Mouse (Mus musculus): ENCODE results near the gene Fnip2. TPM values are rescaled to one million over a fixed set of nuclear protein-coding genes. Genes with fewer than 3 reads are reported as not detected.

The Fnip2 gene
- polyA plus RNA-seq, 1 experiment from 2014 or later, result 7.4 TPM

DNA sequence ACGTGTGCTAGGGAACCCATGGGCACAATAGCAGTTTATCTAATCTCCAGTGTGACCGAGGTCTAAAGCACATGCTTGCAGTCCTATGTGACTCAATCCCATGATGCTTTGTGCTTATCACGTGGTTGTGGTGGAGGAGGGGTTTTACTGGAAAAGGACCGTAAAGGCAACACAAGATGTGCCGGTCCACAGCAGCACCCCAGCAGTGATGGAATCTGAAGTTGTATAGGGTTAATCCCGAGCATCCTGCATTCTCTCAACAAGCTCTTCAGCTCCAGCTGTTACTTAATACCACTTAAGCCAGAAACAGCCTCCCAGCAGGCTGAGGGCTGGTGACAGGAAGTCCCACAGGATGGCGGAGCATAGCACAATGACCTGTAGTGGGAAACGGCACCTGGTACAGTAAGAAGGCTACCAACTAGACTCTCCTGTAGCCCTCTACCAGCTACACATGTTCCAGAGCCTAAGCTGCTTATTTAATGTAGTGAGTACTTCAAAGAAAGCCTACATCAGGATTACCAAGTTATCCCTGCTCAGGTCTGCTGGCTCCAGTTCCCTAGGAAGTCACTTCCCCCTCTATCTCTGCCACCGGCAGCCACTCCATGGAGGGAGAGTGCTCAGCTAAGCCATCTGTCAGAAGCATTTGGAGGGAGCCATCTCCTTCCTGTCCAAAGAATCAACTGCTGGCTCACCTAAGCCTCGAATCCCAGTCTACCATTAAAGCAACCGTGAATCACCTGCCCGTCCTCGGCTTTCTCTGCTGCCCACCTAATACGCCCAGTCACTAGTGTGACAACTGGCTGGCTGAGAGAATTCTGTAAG is 51.3 kb downstream of the Fnip2 start:
- peaks cover 13% of the 10 kb centered on the region for H3K4me1 ChIP-seq (ENCODE audit: control insufficient read depth, insufficient read depth, low read length)
- no peak overlapping the region for H3K4me3 ChIP-seq (ENCODE audit: low read depth, low read length)
- WGBS, result 61% methylated on average over 14 of the region's 14 CpGs
- H3K4me2 ChIP-seq (replicated peaks; ENCODE audit: low read depth, low read length), result no peak overlapping the region
- H3K9ac ChIP-seq (replicated peaks; ENCODE audit: low read depth, low read length), result no peak overlapping the region
- H3K36me3 ChIP-seq (ENCODE audit: control insufficient read depth, insufficient read depth, low read length), result no peaks in the 10 kb centered on the region; the same call in 1 of the 2 replicates
- no peaks in the 10 kb centered on the region for H3K27me3 ChIP-seq (ENCODE audit: control insufficient read depth, insufficient read depth, low read length)
- H3K9me3 ChIP-seq (ENCODE audit: control insufficient read depth, low read depth, low read length), result no peaks in the 10 kb centered on the region
- H3K27ac ChIP-seq (ENCODE audit: low read length), result no peak overlapping the region
- ATAC-seq (ENCODE audit: insufficient number of reproducible peaks, insufficient read depth, low FRiP score, low read depth), result peak; percentile 38; the same call in 1 of the 2 replicates

GRCm38 (mm10) chr3:79514304-79514703 is 53.3 kb downstream of the Fnip2 start:
- Histone ChIP-seq H3K27ac (ENCODE audit: low read length) (no peak overlapping the region), H3K9me3 (ENCODE audit: control insufficient read depth, low read depth, low read length) (no peaks in the 10 kb centered on the region), H3K36me3 (ENCODE audit: control insufficient read depth, insufficient read depth, low read length) (no peaks in the 10 kb centered on the region; the same call in 1 of the 2 replicates), H3K4me3 (ENCODE audit: low read depth, low read length) (no peak overlapping the region), H3K4me2 (replicated peaks; ENCODE audit: low read depth, low read length) (no peak overlapping the region), H3K9ac (replicated peaks; ENCODE audit: low read depth, low read length) (no peak overlapping the region), H3K4me1 (ENCODE audit: control insufficient read depth, insufficient read depth, low read length) (peaks cover 6% of the 10 kb centered on the region), H3K27me3 (ENCODE audit: control insufficient read depth, insufficient read depth, low read length) (no peaks in the 10 kb centered on the region)
- no peak for ATAC-seq (ENCODE audit: insufficient number of reproducible peaks, insufficient read depth, low FRiP score, low read depth)
- 94% methylated on average over 2 of the region's 2 CpGs for WGBS

GRCm38 (mm10) chr3:79501166-79501728 is 66.3 kb downstream of the Fnip2 start:
- Histone ChIP-seq H3K4me3 (ENCODE audit: low read depth, low read length) (no peak overlapping the region), H3K27ac (ENCODE audit: low read length) (no peak overlapping the region), H3K4me1 (ENCODE audit: control insufficient read depth, insufficient read depth, low read length) (no peaks in the 10 kb centered on the region), H3K9me3 (ENCODE audit: control insufficient read depth, low read depth, low read length) (no peaks in the 10 kb centered on the region), H3K9ac (replicated peaks; ENCODE audit: low read depth, low read length) (no peak overlapping the region), H3K27me3 (ENCODE audit: control insufficient read depth, insufficient read depth, low read length) (no peaks in the 10 kb centered on the region), H3K36me3 (ENCODE audit: control insufficient read depth, insufficient read depth, low read length) (peaks cover 6% of the 10 kb centered on the region), H3K4me2 (replicated peaks; ENCODE audit: low read depth, low read length) (no peak overlapping the region)
- 87% methylated on average over 2 of the region's 2 CpGs for WGBS
- no peak for ATAC-seq (ENCODE audit: insufficient number of reproducible peaks, insufficient read depth, low FRiP score, low read depth)

GRCm38 (mm10) chr3:79500279-79500678 is 67.3 kb downstream of the Fnip2 start:
- H3K27me3 ChIP-seq (ENCODE audit: control insufficient read depth, insufficient read depth, low read length), result no peaks in the 10 kb centered on the region
- H3K4me3 ChIP-seq (ENCODE audit: low read depth, low read length), result no peak overlapping the region
- H3K36me3 ChIP-seq (ENCODE audit: control insufficient read depth, insufficient read depth, low read length), result peaks cover 6% of the 10 kb centered on the region
- H3K4me1 ChIP-seq (ENCODE audit: control insufficient read depth, insufficient read depth, low read length), result no peaks in the 10 kb centered on the region
- 88% methylated on average over 10 of the region's 10 CpGs for WGBS
- ATAC-seq (ENCODE audit: insufficient number of reproducible peaks, insufficient read depth, low FRiP score, low read depth), result no peak
- no peaks in the 10 kb centered on the region for H3K9me3 ChIP-seq (ENCODE audit: control insufficient read depth, low read depth, low read length)
- H3K9ac ChIP-seq (replicated peaks; ENCODE audit: low read depth, low read length), result no peak overlapping the region
- no peak overlapping the region for H3K27ac ChIP-seq (ENCODE audit: low read length)
- H3K4me2 ChIP-seq (replicated peaks; ENCODE audit: low read depth, low read length), result no peak overlapping the region

DNA sequence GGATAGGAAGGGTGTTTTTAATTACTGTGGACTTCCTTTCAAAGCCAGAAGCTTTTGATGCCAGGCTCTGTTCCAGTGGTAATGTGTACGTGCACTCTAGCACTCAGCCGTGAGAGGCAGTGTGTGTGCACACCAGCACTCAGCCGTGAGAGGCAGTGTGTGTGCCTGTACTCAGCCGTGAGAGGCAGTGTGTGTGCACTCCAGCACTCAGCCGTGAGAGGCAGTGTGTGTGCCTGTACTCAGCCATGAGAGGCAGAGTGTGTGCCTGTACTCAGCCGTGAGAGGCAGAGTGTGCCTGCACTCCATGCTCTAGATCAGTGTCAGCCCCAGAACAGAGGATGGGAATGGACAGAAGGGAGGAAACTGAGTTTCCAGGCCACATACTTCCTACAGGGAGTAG is 70.9 kb downstream of the Fnip2 start:
- Histone ChIP-seq H3K27me3 (ENCODE audit: control insufficient read depth, insufficient read depth, low read length) (no peaks in the 10 kb centered on the region), H3K27ac (ENCODE audit: low read length) (no peak overlapping the region), H3K9ac (replicated peaks; ENCODE audit: low read depth, low read length) (no peak overlapping the region), H3K4me1 (ENCODE audit: control insufficient read depth, insufficient read depth, low read length) (no peaks in the 10 kb centered on the region), H3K9me3 (ENCODE audit: control insufficient read depth, low read depth, low read length) (no peaks in the 10 kb centered on the region), H3K4me2 (replicated peaks; ENCODE audit: low read depth, low read length) (no peak overlapping the region), H3K4me3 (ENCODE audit: low read depth, low read length) (no peak overlapping the region), H3K36me3 (ENCODE audit: control insufficient read depth, insufficient read depth, low read length) (peaks cover 13% of the 10 kb centered on the region)
- ATAC-seq (ENCODE audit: insufficient number of reproducible peaks, insufficient read depth, low FRiP score, low read depth), result no peak
- 88% methylated on average over 6 of the region's 6 CpGs for WGBS

DNA sequence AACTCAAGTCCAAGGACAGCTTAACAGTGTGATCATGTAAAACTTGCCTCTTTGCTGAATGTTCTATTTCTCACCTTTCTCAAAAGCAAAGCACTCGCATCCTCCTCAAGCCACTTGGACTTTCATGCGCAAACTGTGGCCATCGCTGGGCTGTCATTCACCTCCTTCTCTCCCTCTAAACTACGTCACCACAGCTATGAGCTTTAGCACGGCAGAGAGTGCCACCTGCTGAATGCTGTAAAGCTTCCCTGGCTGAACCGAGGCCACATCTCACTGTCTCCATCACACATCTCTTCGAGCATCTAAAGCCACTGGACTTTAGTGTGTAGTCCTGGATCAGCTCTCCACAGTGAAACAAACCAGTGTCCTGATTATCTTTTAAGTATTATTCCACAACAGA is 72.4 kb downstream of the Fnip2 start:
- no peak overlapping the region for H3K4me2 ChIP-seq (replicated peaks; ENCODE audit: low read depth, low read length)
- 81% methylated on average over 7 of the region's 7 CpGs for WGBS
- H3K4me3 ChIP-seq (ENCODE audit: low read depth, low read length), result no peak overlapping the region
- no peaks in the 10 kb centered on the region for H3K27me3 ChIP-seq (ENCODE audit: control insufficient read depth, insufficient read depth, low read length)
- H3K4me1 ChIP-seq (ENCODE audit: control insufficient read depth, insufficient read depth, low read length), result no peaks in the 10 kb centered on the region
- H3K27ac ChIP-seq (ENCODE audit: low read length), result no peak overlapping the region
- H3K9me3 ChIP-seq (ENCODE audit: control insufficient read depth, low read depth, low read length), result no peaks in the 10 kb centered on the region
- no peak for ATAC-seq (ENCODE audit: insufficient number of reproducible peaks, insufficient read depth, low FRiP score, low read depth)
- no peak overlapping the region for H3K9ac ChIP-seq (replicated peaks; ENCODE audit: low read depth, low read length)
- H3K36me3 ChIP-seq (ENCODE audit: control insufficient read depth, insufficient read depth, low read length), result peaks cover 10% of the 10 kb centered on the region

GRCm38 (mm10) chr3:79494028-79494427 is 73.6 kb downstream of the Fnip2 start:
- no peak overlapping the region for H3K9ac ChIP-seq (replicated peaks; ENCODE audit: low read depth, low read length)
- no peak overlapping the region for H3K4me3 ChIP-seq (ENCODE audit: low read depth, low read length)
- H3K4me2 ChIP-seq (replicated peaks; ENCODE audit: low read depth, low read length), result no peak overlapping the region
- no peaks in the 10 kb centered on the region for H3K27me3 ChIP-seq (ENCODE audit: control insufficient read depth, insufficient read depth, low read length)
- H3K4me1 ChIP-seq (ENCODE audit: control insufficient read depth, insufficient read depth, low read length), result no peaks in the 10 kb centered on the region
- peaks cover 6% of the 10 kb centered on the region; the same call in 1 of the 2 replicates for H3K36me3 ChIP-seq (ENCODE audit: control insufficient read depth, insufficient read depth, low read length)
- ATAC-seq (ENCODE audit: insufficient number of reproducible peaks, insufficient read depth, low FRiP score, low read depth), result no peak
- H3K27ac ChIP-seq (ENCODE audit: low read length), result no peak overlapping the region
- H3K9me3 ChIP-seq (ENCODE audit: control insufficient read depth, low read depth, low read length), result no peaks in the 10 kb centered on the region
- 88% methylated on average over 8 of the region's 8 CpGs for WGBS

GRCm38 (mm10) chr3:79493064-79493463 is 74.5 kb downstream of the Fnip2 start:
- H3K36me3 ChIP-seq (ENCODE audit: control insufficient read depth, insufficient read depth, low read length), result peaks cover 15% of the 10 kb centered on the region; the same call in 1 of the 2 replicates
- 95% methylated on average over 10 of the region's 10 CpGs for WGBS

More at GRCm38 (mm10) chr3:79493064-79493463, 74.5 kb downstream of the Fnip2 start:
- no peak overlapping the region for H3K4me2 ChIP-seq (replicated peaks; ENCODE audit: low read depth, low read length)
- H3K27me3 ChIP-seq (ENCODE audit: control insufficient read depth, insufficient read depth, low read length), result no peaks in the 10 kb centered on the region
- H3K4me1 ChIP-seq (ENCODE audit: control insufficient read depth, insufficient read depth, low read length), result no peaks in the 10 kb centered on the region
- no peaks in the 10 kb centered on the region for H3K9me3 ChIP-seq (ENCODE audit: control insufficient read depth, low read depth, low read length)
- ATAC-seq (ENCODE audit: insufficient number of reproducible peaks, insufficient read depth, low FRiP score, low read depth), result no peak
- no peak overlapping the region for H3K4me3 ChIP-seq (ENCODE audit: low read depth, low read length)
- H3K9ac ChIP-seq (replicated peaks; ENCODE audit: low read depth, low read length), result no peak overlapping the region
- no peak overlapping the region for H3K27ac ChIP-seq (ENCODE audit: low read length)

Data from stomach, embryonic 14.5 days (tissue).